Mouse (Mus musculus) thymus, postnatal 14 days (tissue): ENCODE results near the gene Trim65.
"Not testable (repeated sequence)": the region's sequence is repeated elsewhere in the genome, so short reads cannot be mapped to it uniquely, and the experiment has no call there.

Source experiments
- DNase-seq: peaks from one replicate; pipeline ENCODE4 v3.0.0; 2021

The Trim65 gene

GRCm38 (mm10) chr11:116106963-116107776 is 23.8 kb downstream of the Trim65 start:
- no peak for DNase-seq

GRCm38 (mm10) chr11:116106154-116106962 is 24.6 kb downstream of the Trim65 start:
- no peak for DNase-seq

- no peak for DNase-seq
These were observed 25.9 kb downstream of the Trim65 start for GRCm38 (mm10) chr11:116105065-116105464.

GRCm38 (mm10) chr11:116104006-116104646 is 26.8 kb downstream of the Trim65 start:
- DNase-seq: no peak

- DNase-seq: no peak
These were observed 27.4 kb downstream of the Trim65 start for GRCm38 (mm10) chr11:116103572-116103971.

GRCm38 (mm10) chr11:116102472-116102871 is 28.5 kb downstream of the Trim65 start:
- no peak for DNase-seq

- DNase-seq: no peak
These were observed 29.0 kb downstream of the Trim65 start for GRCm38 (mm10) chr11:116101931-116102381.

GRCm38 (mm10) chr11:116100839-116101238 is 30.1 kb downstream of the Trim65 start:
- no peak for DNase-seq

- DNase-seq: no peak
These were observed 30.5 kb downstream of the Trim65 start for GRCm38 (mm10) chr11:116100385-116100784.

- DNase-seq: no peak
These were observed 31.5 kb downstream of the Trim65 start for GRCm38 (mm10) chr11:116099462-116099861.

- no peak for DNase-seq
These were observed 32.0 kb downstream of the Trim65 start for GRCm38 (mm10) chr11:116098711-116099460.

GRCm38 (mm10) chr11:116096213-116097108 is 34.5 kb downstream of the Trim65 start:
- DNase-seq: peak; percentile 45

GRCm38 (mm10) chr11:116095573-116095972 is 35.4 kb downstream of the Trim65 start:
- no peak for DNase-seq

- DNase-seq: no peak
These were observed 37.0 kb downstream of the Trim65 start for GRCm38 (mm10) chr11:116093771-116094565.

GRCm38 (mm10) chr11:116092959-116093358 is 38.0 kb downstream of the Trim65 start:
- not testable (repeated sequence) for DNase-seq

- DNase-seq: no peak
These were observed 39.3 kb downstream of the Trim65 start for GRCm38 (mm10) chr11:116091591-116091990.

- no peak for DNase-seq
These were observed 41.4 kb downstream of the Trim65 start for GRCm38 (mm10) chr11:116089545-116089944.

- no peak for DNase-seq
These were observed 42.1 kb downstream of the Trim65 start for GRCm38 (mm10) chr11:116088741-116089394.

GRCm38 (mm10) chr11:116088188-116088587 is 42.7 kb downstream of the Trim65 start:
- DNase-seq: no peak
